Mouse (Mus musculus) liver, embryonic 16.5 days (tissue): Measurements from ENCODE around the gene Igf1r. TPM values are rescaled to one million over a fixed set of nuclear protein-coding genes. Genes with fewer than 3 reads are reported as not detected.

Experiments used
- ATAC-seq: fragments of 200-750 bp; cut with Nextera tagmentation; 2 replicates; pipeline ENCODE4 v1.8.0; 2017; ENCODE audit warnings: low read depth, mild to moderate bottlenecking, moderate number of reproducible peaks, moderate library complexity
- H3K27ac ChIP-seq: fragments of 300-500 bp; sonication (generic); 2 replicates; pipeline ENCODE4 v1.5.1; 2014; ENCODE audit warnings: mild to moderate bottlenecking, low read length
- H3K27me3 ChIP-seq: fragments of 300-500 bp; sonication (generic); 2 replicates; pipeline ENCODE4 v1.6.1; 2014; ENCODE audit warnings: low read depth, low read length, mixed read lengths; ENCODE audit not compliant: control insufficient read depth, insufficient read depth
- H3K36me3 ChIP-seq: fragments of 300-500 bp; sonication (generic); 2 replicates; pipeline ENCODE4 v1.6.1; 2014; ENCODE audit warnings: mild to moderate bottlenecking; ENCODE audit not compliant: control insufficient read depth, insufficient read depth
- H3K4me1 ChIP-seq: fragments of 300-500 bp; sonication (generic); 2 replicates; pipeline ENCODE4 v1.6.1; 2014; ENCODE audit warnings: low read depth, low read length, mixed read lengths; ENCODE audit not compliant: control insufficient read depth
- H3K4me2 ChIP-seq: fragments of 300-500 bp; sonication (generic); 2 replicates; pipeline ENCODE4 v1.6.1; 2014; ENCODE audit warnings: low read depth, low read length, mixed read lengths
- H3K4me3 ChIP-seq: fragments of 300-500 bp; sonication (generic); 2 replicates; pipeline ENCODE4 v1.5.1; 2014; ENCODE audit warnings: low read depth, mild to moderate bottlenecking, low read length
- H3K9ac ChIP-seq: fragments of 300-500 bp; sonication (generic); 2 replicates; pipeline ENCODE4 v1.6.1; 2014; ENCODE audit warnings: low read depth, low read length
- H3K9me3 ChIP-seq: fragments of 300-500 bp; sonication (generic); replicated peaks from 2 replicates; pipeline ENCODE4 v1.6.1; 2016; ENCODE audit warnings: low read length; ENCODE audit not compliant: control insufficient read depth
- WGBS: fragments of 180-500 bp; shearing (Covaris S2); extraction: QIAGEN DNeasy Blood & Tissue Kit; methylation state at CpG from one replicate; pipeline ENCODE4 v1.1.7; 2014; ENCODE audit not compliant: insufficient replicate concordance; 5-methylcytosine and 5-hydroxymethylcytosine counted together
- polyA plus RNA-seq: library from polyadenylated mRNA; unstranded; fragments of >200 nt; fragmentation: Nextera tagmentation; extraction: Ambion mirVana; gene quantifications from 2 replicates; pipeline ENCODE4 v1.2.1, GENCODE M21; 2015

Gene Igf1r
- polyA plus RNA-seq, 1 experiment from 2014 or later: 3.2 TPM

DNA sequence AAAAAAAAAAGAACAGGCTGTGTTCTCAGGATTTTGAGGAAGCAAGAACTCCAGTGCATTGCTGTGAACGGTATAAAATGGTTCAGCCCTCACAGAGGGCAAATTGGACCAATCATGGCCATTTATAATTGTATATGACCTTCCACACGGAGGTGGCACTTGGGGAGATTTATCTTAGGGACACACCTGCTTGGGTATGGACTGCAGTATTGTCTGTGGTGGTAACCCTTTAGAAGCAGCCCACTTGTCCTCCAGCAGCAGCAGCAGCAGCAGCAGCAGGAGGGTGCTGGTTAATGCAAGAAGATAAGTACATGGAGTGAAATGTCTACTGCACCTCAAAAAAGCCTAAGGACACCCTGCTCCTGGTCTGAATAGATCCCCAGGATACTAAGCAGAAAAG lies 86.9 kb downstream of the Igf1r start:
- no peaks in the 10 kb centered on the region for H3K36me3 ChIP-seq
- no peak overlapping the region for H3K27ac ChIP-seq
- no peak; the same call in 1 of the 2 replicates for ATAC-seq
- H3K9me3 ChIP-seq: no peaks in the 10 kb centered on the region
- H3K27me3 ChIP-seq: no peaks in the 10 kb centered on the region
- no peak overlapping the region for H3K4me2 ChIP-seq
- no peak overlapping the region for H3K4me3 ChIP-seq
- H3K9ac ChIP-seq: no peak overlapping the region
- no peaks in the 10 kb centered on the region; the same call in 1 of the 2 replicates for H3K4me1 ChIP-seq
- 27% methylated on average over 2 of the region's 2 CpGs for WGBS

DNA sequence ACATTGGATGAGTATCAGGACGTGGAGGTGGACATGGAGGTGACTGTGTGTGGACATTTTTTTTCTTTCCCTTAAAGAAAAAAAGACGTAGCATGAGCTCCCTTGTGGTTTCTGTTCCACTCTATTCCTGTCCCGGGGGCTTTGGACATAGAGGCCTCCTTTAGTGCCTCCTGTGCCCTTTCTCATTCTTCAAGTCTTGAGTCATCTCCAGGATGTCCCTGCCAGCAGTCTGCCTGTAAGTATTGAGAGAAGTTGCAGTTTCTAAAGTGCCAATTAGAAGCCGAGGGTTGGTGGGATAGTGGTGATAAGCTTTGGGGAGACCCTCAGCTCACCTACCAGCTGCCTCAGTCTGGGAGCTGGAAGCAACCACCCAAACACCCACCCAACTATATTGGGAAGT lies 92.0 kb downstream of the Igf1r start:
- 49% methylated on average over 4 of the region's 4 CpGs for WGBS
- H3K4me2 ChIP-seq: no peak overlapping the region

DNA sequence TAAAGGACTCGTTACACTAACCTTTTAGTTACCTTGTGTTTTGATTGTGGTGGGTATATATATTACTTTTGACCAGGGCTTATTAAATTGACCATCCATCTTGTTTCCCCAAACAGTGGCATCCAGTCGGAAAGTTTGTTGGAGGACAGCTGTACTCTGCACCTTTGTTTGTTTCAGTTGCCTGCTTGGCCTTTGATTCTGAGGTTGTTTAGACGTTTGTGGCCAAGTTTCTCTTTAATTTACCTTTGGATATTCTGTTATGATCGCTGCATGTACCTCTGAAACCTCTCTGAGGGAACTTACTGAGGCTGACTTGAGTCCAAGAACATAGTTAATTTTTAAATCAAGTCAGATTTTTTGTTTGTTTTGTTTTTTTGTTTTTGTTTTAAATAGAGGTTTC lies 94.5 kb downstream of the Igf1r start:
- Histone ChIP-seq H3K4me3 (no peak overlapping the region), H3K27me3 (no peaks in the 10 kb centered on the region), H3K9ac (no peak overlapping the region), H3K36me3 (no peaks in the 10 kb centered on the region), H3K4me2 (no peak overlapping the region), H3K9me3 (no peaks in the 10 kb centered on the region), H3K27ac (no peak overlapping the region), H3K4me1 (no peaks in the 10 kb centered on the region; the same call in 1 of the 2 replicates)
- 63% methylated on average over 4 of the region's 4 CpGs for WGBS
- no peak for ATAC-seq

More for the DNA sequence above, 92.0 kb downstream of the Igf1r start:
- no peaks in the 10 kb centered on the region for H3K27me3 ChIP-seq
- H3K4me1 ChIP-seq: no peaks in the 10 kb centered on the region; the same call in 1 of the 2 replicates
- ATAC-seq: no peak
- H3K9ac ChIP-seq: no peak overlapping the region
- H3K27ac ChIP-seq: no peak overlapping the region
- H3K9me3 ChIP-seq: no peaks in the 10 kb centered on the region
- no peak overlapping the region for H3K4me3 ChIP-seq
- no peaks in the 10 kb centered on the region for H3K36me3 ChIP-seq

DNA sequence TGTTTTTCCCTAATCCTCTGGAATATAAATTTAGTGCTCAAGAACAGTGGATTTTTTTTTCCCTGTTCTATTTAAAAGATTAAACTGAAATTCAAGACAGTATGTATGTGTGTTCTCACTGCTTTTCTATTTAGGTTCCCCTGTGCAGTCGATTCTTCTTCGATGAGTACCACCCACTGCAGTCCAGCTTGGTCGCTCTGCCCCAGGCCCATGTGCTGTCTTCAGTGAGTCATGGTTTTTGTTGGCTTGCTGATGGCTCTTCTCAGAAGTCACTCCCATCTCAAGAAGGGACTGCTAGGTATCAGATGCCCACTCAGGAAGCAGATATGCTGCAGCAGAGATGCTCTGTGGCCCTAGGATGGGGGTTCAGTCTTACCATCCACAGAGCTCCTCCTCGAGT lies 95.9 kb downstream of the Igf1r start:
- Histone ChIP-seq H3K4me1 (no peaks in the 10 kb centered on the region; the same call in 1 of the 2 replicates), H3K9ac (no peak overlapping the region), H3K27ac (no peak overlapping the region), H3K36me3 (no peaks in the 10 kb centered on the region), H3K27me3 (no peaks in the 10 kb centered on the region), H3K9me3 (no peaks in the 10 kb centered on the region), H3K4me2 (no peak overlapping the region), H3K4me3 (no peak overlapping the region)
- 78% methylated on average over 4 of the region's 4 CpGs for WGBS
- no peak for ATAC-seq

DNA sequence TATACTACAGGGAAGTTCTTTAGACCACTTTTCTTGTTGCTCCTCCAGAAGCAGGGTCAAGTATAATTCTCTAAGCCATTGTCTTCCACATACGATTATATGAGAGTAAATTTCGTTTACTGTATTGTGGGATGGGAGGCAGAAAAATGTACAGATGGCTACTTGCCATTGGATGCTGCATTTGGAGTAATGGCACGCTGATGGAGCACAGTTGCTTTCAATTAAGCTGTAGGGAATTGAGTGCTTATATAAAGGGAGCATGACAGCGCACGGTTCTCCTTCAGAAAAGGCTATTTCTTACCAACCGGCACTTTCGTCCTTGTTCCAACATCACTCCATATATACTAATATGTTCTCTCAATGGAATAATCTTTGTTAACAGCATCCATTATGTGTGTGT lies 96.4 kb downstream of the Igf1r start:
- ATAC-seq: no peak
- Histone ChIP-seq H3K9me3 (no peaks in the 10 kb centered on the region), H3K27me3 (no peaks in the 10 kb centered on the region), H3K4me3 (no peak overlapping the region), H3K27ac (no peak overlapping the region), H3K36me3 (no peaks in the 10 kb centered on the region), H3K4me2 (no peak overlapping the region), H3K9ac (no peak overlapping the region), H3K4me1 (no peaks in the 10 kb centered on the region; the same call in 1 of the 2 replicates)
- WGBS: 82% methylated on average over 7 of the region's 7 CpGs

DNA sequence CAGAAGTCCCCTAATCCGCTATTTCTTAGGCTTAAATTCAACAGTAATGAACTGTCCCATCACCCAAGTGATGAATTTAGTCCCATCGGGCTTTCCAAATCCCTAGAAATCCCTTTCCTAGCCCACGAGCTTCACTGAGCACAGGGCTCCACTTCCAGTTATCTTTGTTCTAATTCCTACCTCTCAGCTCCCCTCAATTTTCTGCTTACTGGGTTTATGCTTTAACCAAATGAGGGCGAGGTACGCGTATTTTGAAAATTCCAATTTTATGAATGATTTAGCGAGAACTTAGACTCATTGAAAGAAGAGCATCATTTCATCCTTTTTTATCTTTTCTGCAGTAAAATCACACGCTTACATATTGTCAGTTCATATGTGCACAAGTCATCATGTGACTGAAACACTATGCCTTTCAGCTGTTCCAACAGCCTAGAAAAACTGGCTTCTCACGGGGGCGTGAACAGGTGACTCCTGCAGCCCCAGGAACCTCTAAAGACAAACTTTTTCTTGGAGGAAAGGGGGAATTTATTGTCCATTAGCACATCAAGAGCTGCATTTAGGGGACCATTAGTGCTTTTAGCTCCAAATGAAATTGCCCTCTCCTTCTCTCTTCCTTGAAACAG lies 100.5 kb downstream of the Igf1r start:
- no peak overlapping the region for H3K4me3 ChIP-seq
- H3K9ac ChIP-seq: no peak overlapping the region
- no peak overlapping the region for H3K4me2 ChIP-seq
- WGBS: 78% methylated on average over 10 of the region's 10 CpGs
- no peak overlapping the region for H3K27ac ChIP-seq
- no peaks in the 10 kb centered on the region for H3K27me3 ChIP-seq
- no peak for ATAC-seq
- H3K9me3 ChIP-seq: no peaks in the 10 kb centered on the region
- no peaks in the 10 kb centered on the region for H3K36me3 ChIP-seq
- no peaks in the 10 kb centered on the region; the same call in 1 of the 2 replicates for H3K4me1 ChIP-seq

DNA sequence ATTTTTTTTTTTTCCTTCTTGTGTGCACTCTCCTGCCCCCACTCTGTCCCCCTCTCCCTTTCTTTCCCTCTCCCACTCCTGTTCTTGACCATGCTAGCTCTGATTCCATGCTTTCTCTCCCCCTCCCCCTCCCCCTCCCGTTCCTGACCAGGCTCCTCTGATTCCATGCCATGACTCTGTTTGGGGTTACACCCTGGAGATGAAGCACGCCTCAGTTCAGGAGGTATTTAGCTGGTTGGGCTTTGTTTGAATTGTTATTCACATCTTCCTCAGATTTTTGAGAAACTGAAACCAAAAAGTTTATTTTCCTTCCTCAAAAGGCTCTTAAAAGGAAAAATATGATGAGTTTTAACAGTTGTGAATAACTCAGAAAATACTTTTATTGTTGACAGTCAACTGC lies 101.9 kb downstream of the Igf1r start:
- Histone ChIP-seq H3K9ac (no peak overlapping the region), H3K27me3 (no peaks in the 10 kb centered on the region), H3K36me3 (no peaks in the 10 kb centered on the region), H3K9me3 (no peaks in the 10 kb centered on the region), H3K4me2 (no peak overlapping the region), H3K27ac (no peak overlapping the region), H3K4me1 (no peaks in the 10 kb centered on the region; the same call in 1 of the 2 replicates), H3K4me3 (no peak overlapping the region)
- WGBS: 54% methylated on average over 2 of the region's 2 CpGs
- ATAC-seq: no peak

DNA sequence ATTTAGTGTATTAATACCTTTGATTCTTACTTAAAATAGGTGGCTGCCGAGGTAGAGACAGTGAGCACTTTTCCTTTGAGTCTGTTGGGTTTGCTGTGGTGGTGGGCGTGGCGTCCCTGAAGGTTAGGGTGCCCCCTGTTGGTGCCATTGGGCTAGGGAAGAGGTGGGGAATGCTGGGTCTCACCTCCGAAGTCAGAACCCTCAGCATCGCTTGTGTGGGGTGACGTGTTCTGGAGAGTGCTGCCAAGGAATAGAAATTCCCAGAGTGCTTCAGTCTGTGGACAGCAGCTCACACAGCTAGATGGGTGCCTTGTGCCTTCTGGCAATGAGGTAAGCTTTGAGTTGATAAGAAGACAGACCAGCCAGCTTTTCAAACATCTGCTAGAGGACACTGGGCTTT lies 102.3 kb downstream of the Igf1r start:
- H3K27ac ChIP-seq: no peak overlapping the region
- H3K4me1 ChIP-seq: no peaks in the 10 kb centered on the region; the same call in 1 of the 2 replicates
- H3K27me3 ChIP-seq: no peaks in the 10 kb centered on the region
- H3K4me2 ChIP-seq: no peak overlapping the region
- H3K9me3 ChIP-seq: no peaks in the 10 kb centered on the region
- WGBS: 61% methylated on average over 6 of the region's 6 CpGs
- no peak overlapping the region for H3K9ac ChIP-seq
- ATAC-seq: no peak
- H3K4me3 ChIP-seq: no peak overlapping the region
- H3K36me3 ChIP-seq: no peaks in the 10 kb centered on the region

DNA sequence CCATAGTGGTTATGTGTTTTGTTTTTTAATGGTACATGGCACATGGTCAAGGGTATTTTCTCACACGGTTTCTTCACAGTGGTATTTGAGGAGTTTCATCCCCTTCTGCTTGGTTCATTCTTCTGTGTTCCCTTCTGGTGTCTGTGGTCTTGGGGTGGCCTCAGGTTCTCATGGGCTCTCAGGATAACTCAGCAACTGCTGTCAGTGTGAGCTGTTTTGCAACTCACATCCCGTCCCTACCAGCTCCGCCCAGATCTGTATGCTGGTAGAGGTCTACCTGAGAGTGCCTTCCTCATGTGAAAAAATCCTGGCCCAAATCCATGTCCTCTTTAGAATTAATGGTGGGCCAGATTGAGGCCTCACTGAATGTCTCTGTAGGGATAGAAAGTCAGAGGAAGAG lies 104.4 kb downstream of the Igf1r start:
- Histone ChIP-seq H3K9me3 (no peaks in the 10 kb centered on the region), H3K4me2 (no peak overlapping the region), H3K9ac (no peak overlapping the region), H3K4me1 (no peaks in the 10 kb centered on the region; the same call in 1 of the 2 replicates), H3K27ac (no peak overlapping the region), H3K36me3 (no peaks in the 10 kb centered on the region), H3K4me3 (no peak overlapping the region), H3K27me3 (no peaks in the 10 kb centered on the region)
- ATAC-seq: no peak
- WGBS: 38% methylated on average over 3 of the region's 3 CpGs
